Mouse (Mus musculus) thymus, postnatal 4 days (tissue): ENCODE results near the gene Gpkow.

ENCODE experiments used
- DNase-seq: peaks from one replicate; pipeline ENCODE4 v3.0.0; 2021

Gpkow gene

DNA sequence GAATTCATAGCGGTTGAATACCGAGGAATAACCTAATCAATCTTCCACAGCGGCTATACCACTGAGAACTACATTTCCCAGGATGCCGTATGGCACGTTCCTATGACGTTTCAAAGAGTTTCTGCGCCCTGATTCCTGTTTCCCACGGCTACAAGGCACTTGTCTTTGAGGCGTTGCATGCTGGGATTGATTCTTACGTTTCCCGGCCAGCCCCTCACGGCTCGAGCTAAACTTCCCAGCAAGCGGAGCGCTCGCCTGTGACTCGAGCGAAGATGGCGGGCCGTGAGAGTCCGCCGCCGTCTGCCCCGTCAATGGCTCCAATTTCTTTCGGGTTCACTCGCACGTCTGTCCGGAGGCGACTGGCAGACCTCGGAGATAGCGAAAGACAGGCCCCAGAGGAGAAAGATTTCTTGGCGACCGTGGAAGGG is at the start of gene Gpkow:
Gene Gpkow (plus strand): TSS at position 178 of the 428 bp plus-strand sequence.
- DNase-seq: peak; percentile 75

DNA sequence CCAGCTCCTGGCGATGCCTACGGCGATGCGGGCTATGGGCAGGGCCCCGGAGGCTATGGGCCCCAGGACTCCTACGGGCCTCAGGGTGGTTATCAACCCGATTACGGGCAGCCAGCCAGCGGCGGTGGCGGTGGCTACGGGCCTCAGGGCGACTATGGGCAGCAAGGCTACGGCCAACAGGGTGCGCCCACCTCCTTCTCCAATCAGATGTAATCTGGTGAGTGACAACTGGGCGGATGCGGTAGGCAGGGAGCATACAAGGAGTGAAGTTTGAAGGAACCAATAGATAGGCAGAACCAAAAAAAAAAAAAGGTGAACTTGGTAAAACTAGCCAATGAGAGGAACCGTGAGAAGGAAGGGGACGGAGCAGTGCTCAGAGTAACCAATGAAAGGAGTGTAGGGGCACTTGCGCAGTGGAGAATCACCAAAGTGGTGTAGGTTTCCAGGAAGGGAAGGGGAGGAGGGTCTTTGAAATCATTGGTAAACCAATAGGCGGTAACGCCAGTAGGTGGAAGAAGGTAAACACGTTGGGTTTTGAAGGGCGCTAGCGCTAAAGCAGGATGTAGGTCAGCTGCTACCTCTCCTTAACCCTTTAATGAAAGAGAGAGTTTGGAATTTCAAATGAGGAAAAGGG is 48.1 kb upstream of the Gpkow start:
- peak; percentile 76 for DNase-seq

DNA sequence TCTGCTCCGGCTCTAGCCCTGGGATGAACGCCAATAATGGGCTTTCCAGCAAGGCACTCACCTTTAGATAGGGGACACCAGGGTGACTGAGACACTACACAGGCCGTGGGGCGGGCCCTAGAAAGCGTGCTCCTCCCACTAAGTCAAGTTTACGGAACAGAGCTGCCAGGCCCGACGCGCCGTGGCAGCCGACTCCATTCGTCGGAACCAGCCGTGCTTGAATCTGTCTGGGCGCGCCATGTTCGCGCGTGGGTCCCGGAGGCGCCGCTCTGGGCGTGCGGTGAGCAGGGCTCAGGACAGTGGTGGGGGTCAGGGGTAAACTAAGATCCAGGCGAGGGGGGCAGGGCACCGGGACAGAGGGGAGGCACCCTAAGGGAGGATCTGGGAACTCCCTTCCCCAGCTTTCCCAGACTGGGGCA is 39.7 kb upstream of the Gpkow start, which contains the start of gene Prickle3:
Gene Prickle3 (plus strand): TSS at position 40 of the 419 bp plus-strand sequence.
- DNase-seq: peak; percentile 63

DNA sequence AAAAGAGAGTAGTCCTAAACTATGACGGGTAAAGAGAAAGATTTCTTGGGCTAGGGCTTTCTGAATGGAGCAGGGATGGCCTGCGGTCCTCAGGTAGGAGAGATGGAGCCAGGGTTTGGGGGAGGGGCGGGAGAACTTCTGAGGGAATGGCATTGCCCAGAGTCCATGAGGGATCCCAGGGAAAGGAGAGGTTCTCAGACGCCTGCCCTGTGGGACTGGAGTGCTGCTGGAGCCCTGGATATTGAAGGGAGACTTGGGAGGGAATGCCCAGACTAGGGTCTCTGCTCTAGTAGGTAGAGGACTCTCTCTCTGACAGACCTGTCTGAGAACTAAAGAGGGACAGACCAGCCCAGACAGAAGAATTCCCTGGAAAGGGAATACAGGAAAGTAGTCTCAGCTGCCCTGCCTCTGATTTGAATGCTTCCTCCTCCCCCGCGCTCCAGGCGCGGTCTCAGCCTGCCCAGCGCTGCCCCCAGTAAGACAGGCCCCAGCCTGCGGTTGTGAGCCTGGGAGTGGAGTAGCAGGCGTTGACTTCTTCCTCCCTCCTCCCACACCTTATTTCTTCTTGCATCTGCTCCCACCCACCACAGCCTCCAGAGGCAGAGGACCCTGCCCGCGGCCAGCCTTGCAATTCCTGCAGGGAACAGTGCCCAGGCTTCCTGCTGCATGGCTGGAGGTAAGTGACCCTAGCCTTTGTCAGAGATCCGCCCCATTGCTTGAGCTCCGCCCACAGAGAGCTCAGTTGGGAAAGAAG is 38.7 kb upstream of the Gpkow start:
- no peak for DNase-seq

DNA sequence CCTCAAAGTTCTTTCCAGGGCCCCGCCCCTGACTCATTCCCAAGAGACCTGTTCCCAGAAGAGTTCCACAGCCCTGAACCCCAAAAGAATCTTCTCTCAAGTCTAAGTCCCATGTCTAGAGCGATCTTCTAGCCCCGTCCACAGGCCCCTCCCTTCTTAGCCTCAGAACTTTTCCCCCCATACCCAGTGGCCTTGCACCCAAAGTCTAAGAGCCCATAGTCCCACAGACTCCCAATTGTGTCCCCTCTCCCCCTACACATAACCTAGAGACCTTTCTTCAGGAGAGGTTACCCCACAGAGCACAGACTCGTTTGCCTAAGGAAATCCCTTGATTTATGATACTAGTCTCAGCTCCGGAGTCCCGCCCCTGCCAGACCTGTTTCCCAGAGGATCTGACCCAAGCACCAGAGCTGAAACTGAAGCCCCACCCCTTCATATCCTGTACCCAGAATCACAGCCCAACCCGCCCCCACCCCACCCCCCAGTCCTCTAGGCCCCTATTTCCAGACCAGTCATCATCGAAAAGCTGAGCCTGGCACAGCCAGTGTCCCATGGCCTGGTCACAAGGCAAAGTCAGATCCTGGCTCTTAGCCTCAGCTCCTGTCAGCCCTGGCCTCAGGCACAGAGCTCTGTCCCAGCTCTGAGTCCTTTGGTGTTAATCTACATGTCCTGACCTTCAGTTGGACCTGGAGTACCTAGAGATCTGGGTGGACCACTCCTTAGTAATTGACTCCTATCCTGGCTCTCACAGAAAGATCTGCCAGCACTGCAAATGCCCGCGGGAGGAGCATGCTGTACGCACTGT is 37.9 kb upstream of the Gpkow start:
- DNase-seq: no peak

DNA sequence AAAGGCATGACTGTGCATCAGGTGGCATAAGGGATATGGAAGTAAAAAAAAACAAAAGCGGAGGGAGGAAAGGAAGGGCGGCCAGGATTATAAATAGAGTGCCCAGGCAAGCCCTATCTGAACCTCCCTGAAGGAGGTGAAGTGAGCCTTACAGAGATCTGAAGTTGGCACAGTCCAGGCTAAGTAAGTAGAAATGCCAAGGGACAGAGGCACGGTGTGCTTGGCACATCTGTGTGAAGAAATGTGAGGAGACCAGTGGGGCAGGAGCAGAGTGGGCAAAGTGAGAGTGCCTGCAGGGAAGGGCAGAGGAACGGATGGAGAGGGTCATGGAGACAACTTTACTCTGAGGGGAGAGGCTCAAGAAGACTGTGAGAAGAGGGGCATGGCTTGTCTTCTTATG is 35.8 kb upstream of the Gpkow start:
- no peak for DNase-seq

DNA sequence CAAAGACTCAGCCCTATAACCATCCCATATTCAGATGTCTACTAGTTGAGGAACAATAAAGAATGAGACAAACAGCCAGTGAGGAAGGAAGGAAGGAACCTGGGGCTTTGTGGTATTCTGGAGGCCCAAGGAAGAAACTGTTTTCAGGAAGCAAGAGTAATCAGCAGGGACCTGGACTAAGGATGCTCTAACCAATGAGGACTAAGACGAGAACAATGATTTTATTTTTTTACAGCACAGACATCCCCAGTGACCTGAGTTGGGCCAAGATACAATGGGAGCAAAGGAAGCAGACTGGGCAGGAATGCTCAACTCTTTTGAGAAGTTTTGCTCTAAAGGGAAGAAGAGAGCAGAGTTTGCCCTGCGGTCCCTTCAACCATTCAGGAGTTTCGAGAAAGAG is 34.0 kb upstream of the Gpkow start:
- DNase-seq: no peak

DNA sequence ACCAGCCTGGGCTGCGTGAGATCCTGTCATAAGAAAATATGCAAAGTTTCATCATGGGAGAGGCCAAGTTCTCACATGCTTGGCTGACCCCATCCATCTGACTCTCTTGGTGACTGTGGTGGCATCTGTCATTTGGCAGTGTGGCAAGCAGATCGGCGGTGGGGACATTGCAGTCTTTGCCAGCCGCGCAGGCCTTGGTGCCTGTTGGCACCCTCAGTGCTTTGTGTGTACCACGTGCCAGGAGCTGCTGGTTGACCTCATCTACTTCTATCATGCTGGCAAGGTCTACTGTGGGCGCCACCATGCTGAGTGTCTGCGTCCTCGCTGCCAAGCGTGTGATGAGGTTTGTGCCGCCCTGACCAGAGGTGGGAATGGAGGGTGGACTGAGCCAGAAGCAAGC is 32.1 kb upstream of the Gpkow start:
- DNase-seq: no peak

DNA sequence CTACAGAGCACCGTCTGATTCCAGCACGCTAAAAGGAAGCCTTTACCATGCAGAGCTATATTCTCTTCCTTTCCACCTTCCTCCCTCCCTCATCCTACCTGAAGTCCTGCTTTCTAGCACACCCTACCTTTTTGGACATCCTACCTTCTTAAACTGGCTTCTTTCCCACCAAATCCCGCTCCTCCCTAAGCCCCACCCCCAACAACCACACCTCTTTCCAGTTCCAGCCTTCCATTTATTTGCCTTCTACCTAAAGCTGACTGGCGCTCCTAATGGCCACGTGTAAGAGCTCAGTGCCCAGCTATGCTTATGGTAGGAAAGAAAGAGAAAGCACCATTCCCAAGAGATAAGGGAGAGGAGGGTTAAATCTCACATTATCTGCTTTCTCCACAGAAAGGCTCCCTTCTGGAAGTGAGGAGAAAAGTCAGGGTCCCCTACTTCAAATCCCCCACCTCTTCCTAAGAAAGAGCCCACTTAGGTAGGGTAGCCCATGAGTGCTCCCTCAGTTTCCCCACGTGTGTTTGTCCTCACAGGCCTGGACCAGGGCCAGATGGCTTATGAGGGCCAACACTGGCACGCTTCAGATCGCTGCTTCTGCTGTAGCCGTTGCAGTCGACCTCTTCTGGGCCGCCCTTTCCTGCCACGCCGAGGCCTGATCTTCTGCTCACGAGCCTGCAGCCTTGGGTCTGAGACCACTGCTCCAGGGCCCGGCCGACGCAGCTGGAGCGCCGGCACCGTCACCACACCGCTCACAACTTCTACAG is 31.0 kb upstream of the Gpkow start:
- DNase-seq: no peak

DNA sequence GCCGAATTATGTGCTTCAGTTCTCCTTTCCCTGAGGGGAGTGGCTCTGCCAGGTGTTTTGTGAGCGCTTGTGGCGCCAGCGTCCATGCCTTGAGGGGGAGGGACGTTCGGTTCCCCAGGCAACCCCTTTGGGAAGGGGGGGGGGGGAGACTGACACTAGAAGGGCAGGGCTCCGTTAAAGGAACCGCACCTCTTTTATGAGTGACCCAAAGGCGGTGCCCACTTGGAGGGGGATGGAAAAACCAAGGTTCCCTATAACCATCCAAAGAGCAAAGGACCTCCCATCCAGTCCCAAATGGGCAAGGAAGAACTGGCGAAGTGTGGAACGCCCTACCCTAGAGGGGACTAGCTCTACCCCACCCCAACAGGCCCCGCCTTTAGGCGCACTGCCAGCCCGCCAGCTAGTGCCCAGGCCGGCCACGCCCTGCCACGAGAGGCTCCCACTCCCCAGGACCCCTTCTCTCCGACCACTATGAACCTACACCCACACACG is 26.5 kb upstream of the Gpkow start:
- peak; percentile 60 for DNase-seq

DNA sequence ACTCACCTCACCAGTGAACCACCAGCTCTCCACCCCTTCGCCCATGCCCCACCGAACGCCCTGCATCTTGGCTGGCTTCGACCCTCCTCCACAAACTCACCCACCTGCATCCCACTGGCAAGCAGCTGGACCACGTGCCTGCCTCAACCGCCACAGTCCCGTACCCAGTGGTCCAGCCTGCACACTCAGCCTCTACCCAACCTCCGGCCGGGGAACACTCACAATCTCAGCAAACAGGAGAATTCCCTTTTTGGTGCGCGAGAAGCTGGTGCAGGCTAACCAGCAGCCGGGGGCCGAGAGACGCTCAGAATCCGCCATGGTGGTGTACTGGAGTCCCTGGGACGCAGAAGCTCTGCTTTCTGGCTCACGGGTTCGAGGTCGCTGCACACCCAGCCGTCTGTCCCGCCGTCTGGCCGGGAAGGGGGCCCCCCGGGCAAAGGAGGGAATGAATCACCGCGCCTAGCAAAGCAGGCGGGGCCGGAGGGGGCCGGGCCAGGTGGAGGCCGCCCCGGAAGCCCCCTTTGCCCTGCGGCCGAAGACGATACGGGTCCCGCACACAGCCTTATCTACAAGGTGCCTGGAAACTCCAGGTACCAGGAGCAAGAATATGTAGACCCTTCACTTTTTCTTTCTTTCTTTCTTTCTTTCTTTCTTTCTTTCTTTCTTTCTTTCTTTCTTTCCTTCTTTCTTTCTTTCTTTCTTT is 25.9 kb upstream of the Gpkow start, which contains the start of gene Plp2:
Gene Plp2 (minus strand): TSS at position 470 of the 703 bp plus-strand sequence.
- peak; percentile 57 for DNase-seq

DNA sequence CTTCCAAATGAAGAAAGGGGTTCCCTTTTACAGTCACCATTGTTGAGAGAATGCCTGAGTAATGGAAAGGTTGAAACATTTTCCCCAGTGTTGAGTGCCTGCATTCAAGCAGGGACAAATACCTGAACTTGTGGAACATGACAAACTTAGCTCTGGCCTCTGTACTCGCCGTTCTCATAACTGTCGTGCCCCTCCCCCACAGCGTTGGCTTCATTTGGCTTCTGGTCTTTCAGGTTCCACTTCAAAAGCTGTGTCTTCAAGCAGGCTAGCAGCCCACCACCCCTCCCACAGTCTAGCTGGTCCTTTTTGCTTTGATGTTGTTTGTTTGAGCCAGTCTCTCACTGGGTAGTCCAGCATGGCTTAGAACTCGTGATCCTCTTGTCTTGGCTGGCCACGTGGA is 24.2 kb upstream of the Gpkow start:
- DNase-seq: peak; percentile 17

DNA sequence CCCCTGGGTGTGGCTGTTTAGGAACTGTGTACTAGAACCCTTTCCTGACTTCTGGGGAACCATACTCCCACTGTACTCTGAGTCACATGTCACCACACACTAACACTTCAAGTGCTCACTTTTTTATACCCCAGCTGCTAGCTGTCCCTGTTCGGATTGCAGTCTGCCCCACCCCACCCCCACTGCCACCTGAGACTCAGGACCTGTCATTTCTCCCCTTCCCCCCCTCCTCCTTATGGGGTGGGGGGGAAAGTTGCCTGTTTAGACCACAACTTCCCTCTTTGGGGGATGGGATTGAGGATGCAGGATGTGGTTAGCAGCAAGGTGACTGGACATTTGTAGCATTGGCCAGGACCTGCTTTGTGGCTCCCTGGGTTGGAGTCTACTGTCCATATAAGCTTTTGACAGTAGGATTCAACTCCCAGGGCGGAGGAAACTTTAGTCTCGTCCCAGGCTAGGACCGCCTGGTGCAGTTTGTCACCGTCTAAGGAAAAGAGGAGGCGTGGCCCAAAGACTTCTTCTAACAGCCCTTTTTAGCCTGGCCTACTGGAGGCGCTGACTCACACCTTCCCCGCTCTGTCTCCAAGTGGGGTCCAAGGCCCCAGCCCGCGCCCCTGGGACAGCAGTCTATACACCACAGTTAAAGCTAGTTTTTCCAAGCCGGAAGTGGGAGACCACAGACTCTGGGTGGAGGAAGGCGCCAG is 23.2 kb upstream of the Gpkow start:
- peak; percentile 66 for DNase-seq

DNA sequence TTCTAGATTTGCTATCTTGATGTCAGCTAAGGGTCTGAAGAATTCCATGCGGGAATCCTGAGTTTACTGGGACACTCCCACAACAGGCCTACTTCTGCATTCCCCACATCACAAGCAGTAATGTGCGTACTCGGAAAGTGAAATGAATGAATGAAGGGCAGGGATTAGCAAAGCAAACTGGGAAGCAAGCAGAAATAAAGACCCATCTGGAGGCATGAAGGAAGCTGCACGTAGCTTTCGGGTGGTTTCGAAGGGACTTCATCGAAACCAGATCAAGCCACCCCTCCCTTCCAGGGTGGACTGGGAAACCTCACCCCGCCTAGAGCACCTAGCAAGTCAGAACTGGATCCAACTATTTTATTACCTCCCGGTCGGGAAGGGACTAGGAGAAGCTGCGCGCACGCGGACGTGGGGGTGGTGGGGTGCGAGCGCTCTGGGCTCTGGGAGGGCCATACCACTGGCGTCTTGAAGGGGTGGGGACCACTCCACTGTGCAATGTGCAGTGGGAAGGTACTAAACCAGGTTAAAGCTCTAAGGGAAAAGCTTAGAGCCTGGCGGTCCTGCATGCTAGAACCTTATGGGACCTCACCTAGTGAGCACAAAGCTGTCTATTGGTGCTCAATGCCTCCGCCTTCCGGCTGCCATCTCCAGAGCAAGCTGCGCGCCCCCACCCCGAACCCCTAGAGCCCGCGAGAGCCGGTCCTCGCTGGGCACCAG is 22.5 kb upstream of the Gpkow start:
- DNase-seq: peak; percentile 65

DNA sequence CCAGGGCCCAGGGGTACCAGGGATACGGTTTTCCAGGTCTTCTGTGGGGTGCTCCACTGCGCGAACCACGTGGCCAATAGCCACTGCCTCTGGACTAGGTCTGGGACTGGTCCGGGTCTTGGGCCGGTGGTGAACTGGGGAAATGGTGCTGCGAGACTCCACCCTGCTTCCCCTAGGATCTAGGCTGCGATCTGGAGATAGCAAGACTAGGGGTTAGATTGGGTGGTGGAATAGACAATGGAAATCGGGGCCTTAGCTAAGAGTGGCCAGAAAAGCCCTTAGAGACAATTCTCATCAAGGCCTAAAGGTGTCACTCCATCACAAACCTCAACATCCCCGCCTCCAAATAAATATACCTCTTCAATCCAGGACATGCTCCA is 21.9 kb upstream of the Gpkow start:
- no peak for DNase-seq

DNA sequence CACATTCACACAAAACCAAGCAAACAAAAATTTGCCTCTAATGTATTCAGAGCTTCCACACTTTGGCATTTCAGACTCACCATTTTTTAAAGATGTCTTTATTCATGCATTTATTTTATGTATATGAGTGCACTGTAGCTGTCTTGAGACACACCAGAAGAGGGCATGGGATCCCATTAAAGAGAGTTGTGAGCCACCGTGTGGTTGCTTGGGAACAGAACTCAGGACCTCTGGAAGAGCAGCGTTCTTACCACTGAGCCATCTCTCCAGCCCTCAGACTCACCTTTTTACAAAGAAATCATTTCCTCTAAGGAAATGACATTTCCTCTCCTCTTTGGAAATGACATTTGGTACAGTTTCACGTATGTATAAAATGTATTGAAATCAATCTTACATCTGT is 17.9 kb upstream of the Gpkow start:
- DNase-seq: no peak

DNA sequence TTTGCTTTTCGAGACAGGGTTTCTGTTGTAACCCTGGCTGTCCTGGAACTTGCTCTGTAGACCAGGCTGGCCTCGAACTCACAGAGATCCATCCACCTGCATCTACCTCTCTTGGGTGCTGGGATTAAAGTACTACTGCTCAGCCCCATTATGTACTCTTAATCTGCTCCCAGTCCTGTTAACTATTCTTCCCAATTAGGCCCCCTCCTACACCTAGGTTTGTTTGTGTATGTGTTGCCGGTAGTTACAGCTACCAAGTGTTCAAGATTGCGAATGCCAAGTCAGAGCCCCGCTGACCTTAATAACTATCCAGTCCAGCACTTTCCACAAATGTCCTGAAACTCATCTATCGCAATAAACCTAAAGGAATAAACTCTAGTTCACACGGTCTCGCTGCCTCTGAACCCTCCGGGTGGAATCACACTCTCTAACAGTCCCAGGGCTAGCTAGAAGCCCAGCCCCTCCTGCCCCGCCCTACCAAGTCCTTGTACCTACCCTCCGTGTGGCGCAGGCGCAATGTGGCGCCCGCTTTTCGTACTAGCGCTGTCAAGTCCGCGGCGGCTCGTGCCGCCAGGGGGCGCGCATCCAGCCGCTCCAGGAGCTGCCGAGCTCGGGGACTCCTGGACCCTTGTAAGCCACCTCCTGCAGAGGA is 17.4 kb upstream of the Gpkow start:
- peak; percentile 93 for DNase-seq

DNA sequence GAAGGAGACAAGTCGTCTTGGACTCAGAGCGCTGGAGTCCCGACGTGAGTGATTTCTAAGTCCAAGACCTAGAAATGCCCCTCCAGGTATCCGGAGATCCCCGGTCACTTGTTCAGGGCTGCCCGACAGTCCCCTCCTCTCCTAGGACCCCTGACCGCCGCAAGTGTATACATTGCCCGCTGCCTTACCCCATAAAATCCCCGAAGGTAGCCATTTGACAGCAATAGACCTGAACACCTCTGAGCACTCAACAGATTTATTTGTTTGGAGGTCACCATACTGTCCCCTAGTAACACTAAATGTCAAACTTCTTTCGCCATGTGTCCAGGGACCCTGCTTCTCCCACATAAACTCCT is 16.9 kb upstream of the Gpkow start:
- no peak for DNase-seq

DNA sequence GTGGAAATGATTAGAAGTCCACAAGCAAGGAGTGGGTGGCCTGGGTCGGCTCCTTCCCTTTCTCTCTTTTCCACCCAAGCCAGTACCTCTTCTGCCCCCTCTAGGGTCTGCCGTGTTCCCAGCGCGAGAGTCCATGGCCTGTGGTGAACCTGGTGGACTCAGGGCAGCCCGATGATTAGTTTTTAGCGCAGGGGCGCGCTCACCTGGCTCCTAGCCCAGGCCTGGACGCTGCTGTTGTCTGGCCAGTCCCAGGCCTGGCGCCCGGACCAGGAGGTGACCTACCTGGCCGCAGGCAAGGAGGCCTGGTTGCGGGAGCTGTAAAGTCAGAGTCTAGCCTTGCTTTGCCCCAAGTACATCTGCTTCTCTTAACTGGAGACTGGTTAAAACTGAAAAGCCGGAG is 16.1 kb upstream of the Gpkow start, which contains the start of gene Magix:
Gene Magix (minus strand): TSS at position 388 of the 400 bp plus-strand sequence.
- no peak for DNase-seq

DNA sequence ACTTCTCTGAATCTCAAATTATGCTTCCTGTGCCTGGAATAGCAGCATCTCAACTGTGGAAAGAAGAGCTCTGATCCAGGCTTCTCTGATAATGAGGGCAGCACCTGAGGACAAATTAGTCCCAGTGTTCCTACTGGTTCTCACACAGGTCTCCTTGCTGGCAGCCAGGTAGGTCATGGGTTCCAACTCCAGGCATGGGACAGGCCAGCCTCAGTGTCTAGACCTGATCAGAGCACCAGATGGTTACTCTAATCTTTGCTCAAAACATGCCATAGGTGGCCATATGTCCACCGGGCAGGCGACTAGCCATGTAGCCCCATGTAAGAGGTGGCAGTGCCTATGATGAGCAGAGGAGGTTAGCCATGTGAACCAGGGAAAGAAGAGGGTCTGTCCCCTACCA is 8.6 kb upstream of the Gpkow start:
- no peak for DNase-seq
